Mouse (Mus musculus) effector memory CD4-positive, alpha-beta T cell, adult 7 months (primary cell): ENCODE results near the gene Map2k1. TPM values are rescaled to one million over a fixed set of nuclear protein-coding genes. Genes with fewer than 3 reads are reported as not detected.

Source experiments
- polyA plus RNA-seq: library from polyadenylated mRNA; unstranded; fragments of 100-300 nt; shearing (Covaris generic); gene quantifications from one replicate; pipeline ENCODE4 v1.2.1, GENCODE M21; 2017

Map2k1 gene
- polyA plus RNA-seq: 84.9 TPM

GRCm38 (mm10) chr9:64253021-64253904 lies at the start of gene Map2k1:
Gene Map2k1 (minus strand): TSS chr9:64253631.

GRCm38 (mm10) chr9:64281105-64281780 lies 27.8 kb upstream of the Map2k1 start, which contains the start of gene Tipin:
Gene Tipin (plus strand): TSS chr9:64281581.

GRCm38 (mm10) chr9:64234768-64235435 lies 18.5 kb downstream of the Map2k1 start, which contains the start of gene Uchl4:
Gene Uchl4 (plus strand): TSS chr9:64235201.

DNA sequence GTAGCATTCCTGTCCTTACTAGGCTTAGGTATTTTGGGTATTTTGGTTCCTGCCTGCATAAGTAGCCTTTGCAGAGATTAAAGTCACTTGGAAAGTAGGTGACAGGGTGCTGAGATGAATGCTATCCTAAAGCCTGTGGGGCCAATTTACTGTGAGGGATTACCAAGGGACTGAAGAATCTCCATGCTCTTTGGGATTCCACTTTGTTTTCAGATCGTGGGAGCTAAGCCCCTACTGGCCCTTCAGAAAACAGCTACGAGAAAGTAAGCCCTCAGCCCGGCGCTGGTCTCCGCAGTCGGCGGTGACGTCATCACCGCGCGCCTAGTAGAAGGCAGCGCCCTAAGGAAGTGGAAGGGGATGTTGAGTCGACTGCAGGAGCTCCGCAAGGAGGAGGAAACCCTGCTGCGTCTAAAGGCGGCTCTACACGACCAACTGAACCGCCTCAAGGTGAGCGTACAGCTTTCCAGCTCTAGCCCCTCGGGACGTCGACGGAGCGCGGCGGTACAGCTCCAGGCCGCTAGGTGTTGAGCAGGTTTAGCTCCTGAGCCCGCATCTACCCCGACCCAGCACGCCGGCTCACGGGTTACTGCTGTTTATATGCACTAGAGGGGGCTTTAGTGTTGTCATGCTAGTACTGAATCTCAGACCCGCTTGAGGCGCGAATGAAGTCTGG lies 74.3 kb downstream of the Map2k1 start, which contains the start of gene Snapc5:
Gene Snapc5, plus strand, starts transcription at position 301 of the 673 bp plus-strand sequence.

DNA sequence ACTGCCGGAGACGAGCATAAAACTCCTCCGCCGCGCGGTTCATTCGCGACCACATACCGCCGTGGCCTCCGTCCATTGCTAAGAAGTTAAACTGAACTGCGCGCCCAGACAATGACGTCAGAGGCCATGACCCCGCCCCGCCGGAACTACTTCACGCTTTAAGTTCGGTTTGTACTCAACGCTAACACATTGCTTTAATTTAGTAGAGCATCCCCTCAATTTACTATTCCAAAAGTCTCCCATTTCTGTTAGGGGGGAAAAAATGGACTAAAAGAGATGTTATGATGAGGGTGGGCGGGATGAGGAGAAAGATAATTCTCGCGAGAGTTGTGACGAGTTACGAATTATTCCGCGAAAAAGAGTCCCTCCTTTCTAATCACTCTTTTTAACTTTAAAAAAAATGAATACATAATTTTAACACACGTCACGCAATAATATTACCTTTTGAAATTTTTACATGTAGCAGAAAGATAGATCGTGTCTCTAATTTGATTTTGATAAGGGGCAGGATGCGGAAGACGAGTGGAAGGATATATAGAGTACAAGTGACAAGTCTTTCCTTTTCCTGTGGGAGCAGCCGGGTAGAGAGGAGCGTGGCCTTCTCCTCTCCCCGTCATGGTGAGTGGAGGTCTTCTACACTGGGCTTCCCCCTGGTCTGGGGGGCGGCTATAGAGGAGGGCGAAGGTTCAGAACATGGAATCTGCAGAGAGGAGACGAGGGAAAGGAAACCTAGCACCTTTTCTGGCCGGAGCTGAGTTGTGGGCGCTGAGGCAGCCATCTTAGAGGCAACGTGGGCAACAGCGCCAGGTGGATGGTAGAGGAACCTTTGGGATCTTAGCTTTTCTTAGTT lies 80.4 kb downstream of the Map2k1 start, which contains the start of the genes Zwilch and Rpl4:
Gene Zwilch, minus strand, starts transcription at position 289 of the 850 bp plus-strand sequence.
Gene Rpl4, plus strand, starts transcription at position 560 of the 850 bp plus-strand sequence.

Other genes with a start within 250 kb of the Map2k1 start
- not detected for gene Smad6, start 231.6 kb downstream of the Map2k1 start, polyA plus RNA-seq
- gene Lctl, start 136.5 kb downstream of the Map2k1 start, polyA plus RNA-seq: 2.8 TPM
- gene Zwilch, start 80.5 kb downstream of the Map2k1 start, polyA plus RNA-seq: 2.4 TPM
- 1,626 TPM for gene Rpl4, start 80.3 kb downstream of the Map2k1 start, polyA plus RNA-seq
- 30.1 TPM for gene Snapc5, start 74.4 kb downstream of the Map2k1 start, polyA plus RNA-seq
- 11.6 TPM for gene Uchl4, start 18.4 kb downstream of the Map2k1 start, polyA plus RNA-seq
- gene Tipin, start 27.9 kb upstream of the Map2k1 start, polyA plus RNA-seq: 20.1 TPM
- gene Dis3l, start 87.7 kb upstream of the Map2k1 start, polyA plus RNA-seq: 15.7 TPM
- 0.20 TPM for gene Megf11, start 132.0 kb upstream of the Map2k1 start, polyA plus RNA-seq